Mouse (Mus musculus): ENCODE results near the gene Prrt3.

Gene Prrt3

GRCm38 (mm10) chr6:113487125-113487576 lies 14.6 kb downstream of the Prrt3 start:
- no peak for DNase-seq

- no peak for DNase-seq
Measured at GRCm38 (mm10) chr6:113483729-113484128, 18.0 kb downstream of the Prrt3 start.

- peak; percentile 93 for DNase-seq
Measured at GRCm38 (mm10) chr6:113483100-113483615, 18.6 kb downstream of the Prrt3 start, which contains the start of gene Creld1. TSS of gene Creld1 (plus strand) at chr6:113483297.

- DNase-seq = peak; percentile 54
Measured at GRCm38 (mm10) chr6:113482477-113483099, 19.1 kb downstream of the Prrt3 start.

- no peak for DNase-seq
Measured at GRCm38 (mm10) chr6:113480555-113481373, 21.0 kb downstream of the Prrt3 start.

GRCm38 (mm10) chr6:113478906-113479305 lies 22.8 kb downstream of the Prrt3 start:
- no peak for DNase-seq

- DNase-seq = no peak
Measured at GRCm38 (mm10) chr6:113477353-113477752, 24.4 kb downstream of the Prrt3 start.

- no peak for DNase-seq
Measured at GRCm38 (mm10) chr6:113473715-113474114, 28.0 kb downstream of the Prrt3 start.

GRCm38 (mm10) chr6:113473246-113473645 lies 28.5 kb downstream of the Prrt3 start:
- DNase-seq = no peak

GRCm38 (mm10) chr6:113472061-113472460 lies 29.7 kb downstream of the Prrt3 start:
- no peak for DNase-seq

GRCm38 (mm10) chr6:113471297-113471936 lies 30.3 kb downstream of the Prrt3 start, which contains the start of gene Il17rc:
TSS of gene Il17rc (plus strand) at chr6:113471427.
- no peak for DNase-seq

GRCm38 (mm10) chr6:113469432-113469831 lies 32.3 kb downstream of the Prrt3 start:
- DNase-seq = peak; percentile 71

- peak; percentile 38 for DNase-seq
Measured at GRCm38 (mm10) chr6:113469021-113469420, 32.7 kb downstream of the Prrt3 start.

- no peak for DNase-seq
Measured at GRCm38 (mm10) chr6:113468512-113468911, 33.2 kb downstream of the Prrt3 start.

GRCm38 (mm10) chr6:113465602-113466001 lies 36.1 kb downstream of the Prrt3 start:
- no peak for DNase-seq

GRCm38 (mm10) chr6:113464040-113464439 lies 37.7 kb downstream of the Prrt3 start:
- DNase-seq = no peak

- DNase-seq = no peak
Measured at GRCm38 (mm10) chr6:113458635-113459034, 43.1 kb downstream of the Prrt3 start.

- no peak for DNase-seq
Measured at GRCm38 (mm10) chr6:113457952-113458534, 43.7 kb downstream of the Prrt3 start, which contains the start of gene Il17re. TSS of gene Il17re (plus strand) at chr6:113458484.

- DNase-seq = no peak
Measured at GRCm38 (mm10) chr6:113455007-113455406, 46.7 kb downstream of the Prrt3 start.

GRCm38 (mm10) chr6:113451839-113452238 lies 49.9 kb downstream of the Prrt3 start:
- no peak for DNase-seq

- no peak for DNase-seq
Measured at GRCm38 (mm10) chr6:113447639-113448038, 54.1 kb downstream of the Prrt3 start.

- no peak for DNase-seq
Measured at GRCm38 (mm10) chr6:113444207-113444965, 57.3 kb downstream of the Prrt3 start.

Measured in right cerebral cortex, postnatal 25 days (tissue).